Mouse (Mus musculus) kidney, adult 2 months (tissue): ENCODE measurements at regions not wholly inside any gene's neighbourhood (a gene's known extent, or its start where the extent isn't known, plus 50 kb on each side); places are given as distances from the start of the nearest gene placed in this dataset.

Experiments used
- DNase-seq: peaks from one replicate; pipeline ENCODE4 v3.0.0; 2021
- H3K27ac ChIP-seq: fragments of 200-500 bp; 2 replicates; pipeline ENCODE4 v1.5.1; 2012; ENCODE audit warnings: low read depth, low read length, control low read depth, inconsistent platforms; ENCODE audit not compliant: insufficient read depth
- H3K27me3 ChIP-seq: fragments of 200-500 bp; replicated peaks from 2 replicates; pipeline ENCODE4 v1.6.1; 2012; ENCODE audit warnings: mild to moderate bottlenecking, moderate library complexity, low read length, inconsistent platforms; ENCODE audit not compliant: control insufficient read depth, insufficient read depth
- H3K36me3 ChIP-seq: fragments of 200-500 bp; 2 replicates; pipeline ENCODE4 v1.6.1; 2012; ENCODE audit warnings: mild to moderate bottlenecking, moderate library complexity, low read length, inconsistent platforms; ENCODE audit not compliant: control insufficient read depth, insufficient read depth
- H3K4me1 ChIP-seq: fragments of 200-500 bp; 2 replicates; pipeline ENCODE4 v1.6.1; 2011; ENCODE audit warnings: low read length; ENCODE audit not compliant: control insufficient read depth, insufficient read depth
- H3K4me3 ChIP-seq: fragments of 200-500 bp; 2 replicates; pipeline ENCODE4 v1.5.1; 2011; ENCODE audit warnings: mild to moderate bottlenecking, low read depth, low read length, control low read depth; ENCODE audit not compliant: insufficient read depth
- CTCF ChIP-seq: fragments of 200-500 bp; conservative IDR thresholded peaks from 2 replicates; pipeline ENCODE4 v1.5.1; 2011; ENCODE audit warnings: low read depth, mild to moderate bottlenecking, control low read depth, low read length, moderate library complexity, mixed read lengths; ENCODE audit not compliant: insufficient read depth, insufficient read length
- POLR2A ChIP-seq: fragments of 200-500 bp; IDR thresholded peaks from one replicate; pipeline ENCODE4 v1.6.1; 2011; ENCODE audit warnings: low read depth, low read length, control low read depth
- WGBS: fragments of 180-500 bp; shearing (Covaris S2); methylation state at CpG from one replicate; pipeline ENCODE4 v1.1.7; 2018; 5-methylcytosine and 5-hydroxymethylcytosine counted together

- no peak for DNase-seq
- Histone ChIP-seq H3K4me3 (no peak overlapping the region), H3K4me1 (no peaks in the 10 kb centered on the region), H3K27ac (no peak overlapping the region), H3K36me3 (no peaks in the 10 kb centered on the region), H3K27me3 (no peaks in the 10 kb centered on the region)
- WGBS, result 31% methylated on average over 3 of the region's 3 CpGs
- TF ChIP-seq POLR2A, result no peak
These were observed 706.4 kb downstream of the Dhx35 start for GRCm38 (mm10) chr2:159501039-159501438.

GRCm38 (mm10) chr2:159519066-159519465 is 724.5 kb downstream of the Dhx35 start:
- Histone ChIP-seq H3K27ac (no peak overlapping the region), H3K4me1 (no peaks in the 10 kb centered on the region), H3K4me3 (no peak overlapping the region), H3K36me3 (no peaks in the 10 kb centered on the region), H3K27me3 (no peaks in the 10 kb centered on the region)
- no peak for TF ChIP-seq CTCF
- TF ChIP-seq POLR2A, result no peak
- DNase-seq, result no peak
- WGBS, result 48% methylated on average over 4 of the region's 4 CpGs

- Histone ChIP-seq H3K36me3 (no peaks in the 10 kb centered on the region), H3K4me3 (no peak overlapping the region), H3K27ac (no peak overlapping the region), H3K4me1 (no peaks in the 10 kb centered on the region), H3K27me3 (no peaks in the 10 kb centered on the region)
- no peak for TF ChIP-seq CTCF
- TF ChIP-seq POLR2A, result no peak
- WGBS, result 64% methylated on average over 2 of the region's 2 CpGs
- peak; percentile 19 for DNase-seq
These were observed 729.1 kb downstream of the Dhx35 start for GRCm38 (mm10) chr2:159523739-159524138.

GRCm38 (mm10) chr2:159534951-159535350 is 740.3 kb downstream of the Dhx35 start:
- WGBS, result 53% methylated on average over 2 of the region's 2 CpGs
- H3K27me3 ChIP-seq, result no peaks in the 10 kb centered on the region
- peak; percentile 45 for DNase-seq
- no peaks in the 10 kb centered on the region for H3K36me3 ChIP-seq
- H3K27ac ChIP-seq, result no peak overlapping the region
- TF ChIP-seq POLR2A (no peak), CTCF (no peak)
- no peak overlapping the region for H3K4me3 ChIP-seq
- H3K4me1 ChIP-seq, result no peaks in the 10 kb centered on the region

GRCm38 (mm10) chr2:159539261-159539660 is 744.7 kb downstream of the Dhx35 start:
- H3K36me3 ChIP-seq, result no peaks in the 10 kb centered on the region
- no peaks in the 10 kb centered on the region for H3K4me1 ChIP-seq
- TF ChIP-seq POLR2A (no peak), CTCF (no peak)
- H3K27me3 ChIP-seq, result no peaks in the 10 kb centered on the region
- H3K27ac ChIP-seq, result no peak overlapping the region
- H3K4me3 ChIP-seq, result no peak overlapping the region
- no peak for DNase-seq

GRCm38 (mm10) chr2:159557567-159557966 is 763.0 kb downstream of the Dhx35 start:
- no peak for DNase-seq
- no peaks in the 10 kb centered on the region for H3K4me1 ChIP-seq
- 87% methylated on average over 3 of the region's 3 CpGs for WGBS
- H3K4me3 ChIP-seq, result no peak overlapping the region
- no peaks in the 10 kb centered on the region for H3K36me3 ChIP-seq
- H3K27me3 ChIP-seq, result no peaks in the 10 kb centered on the region
- TF ChIP-seq POLR2A (no peak), CTCF (no peak)
- H3K27ac ChIP-seq, result no peak overlapping the region

GRCm38 (mm10) chr2:159565255-159565654 is 768.7 kb downstream of the Gm826 start:
- no peak for DNase-seq
- WGBS, result 82% methylated on average over 4 of the region's 4 CpGs
- Histone ChIP-seq H3K4me3 (no peak overlapping the region), H3K4me1 (no peaks in the 10 kb centered on the region), H3K27ac (no peak overlapping the region), H3K27me3 (no peaks in the 10 kb centered on the region), H3K36me3 (no peaks in the 10 kb centered on the region)
- no peak for TF ChIP-seq CTCF
- TF ChIP-seq POLR2A, result no peak

GRCm38 (mm10) chr2:159565921-159566320 is 768.0 kb downstream of the Gm826 start:
- Histone ChIP-seq H3K4me3 (no peak overlapping the region), H3K27me3 (no peaks in the 10 kb centered on the region), H3K36me3 (no peaks in the 10 kb centered on the region), H3K27ac (no peak overlapping the region), H3K4me1 (no peaks in the 10 kb centered on the region)
- no peak for DNase-seq
- WGBS, result 82% methylated on average over 5 of the region's 5 CpGs
- no peak for TF ChIP-seq CTCF
- no peak for TF ChIP-seq POLR2A
